Mouse (Mus musculus): ENCODE results near the gene Gm5565. TPM values are rescaled to one million over a fixed set of nuclear protein-coding genes. Genes with fewer than 3 reads are reported as not detected.
A peak's percentile ranks its signal among the peaks of the same experiment; 100 is the strongest.
"Not testable (repeated sequence)": the region's sequence is repeated elsewhere in the genome, so short reads cannot be mapped to it uniquely, and the experiment has no call there.

Gene Gm5565
- polyA plus RNA-seq, 1 experiment = not detected

- TF ChIP-seq CTCF (IDR thresholded peaks at IDR 0.05; ENCODE audit: control insufficient read depth, insufficient read depth, low read length) (no peak), POLR2A (IDR thresholded peaks at IDR 0.05; ENCODE audit: borderline replicate concordance, control insufficient read depth, low read depth, low read length) (no peak)
- Histone ChIP-seq H3K4me1 (ENCODE audit: control insufficient read depth, insufficient read depth, low read length) (no peaks in the 10 kb centered on the region), H3K27ac (ENCODE audit: control insufficient read depth, insufficient read depth, low read depth, low read length, poor library complexity) (no peak overlapping the region), H3K4me3 (replicated peaks; ENCODE audit: control insufficient read depth, low read depth, low read length) (no peak overlapping the region)
- 48% methylated on average over 4 of the region's 4 CpGs for WGBS
Measured at GRCm38 (mm10) chr5:146190093-146190492, 29.8 kb upstream of the Gm5565 start.

DNA sequence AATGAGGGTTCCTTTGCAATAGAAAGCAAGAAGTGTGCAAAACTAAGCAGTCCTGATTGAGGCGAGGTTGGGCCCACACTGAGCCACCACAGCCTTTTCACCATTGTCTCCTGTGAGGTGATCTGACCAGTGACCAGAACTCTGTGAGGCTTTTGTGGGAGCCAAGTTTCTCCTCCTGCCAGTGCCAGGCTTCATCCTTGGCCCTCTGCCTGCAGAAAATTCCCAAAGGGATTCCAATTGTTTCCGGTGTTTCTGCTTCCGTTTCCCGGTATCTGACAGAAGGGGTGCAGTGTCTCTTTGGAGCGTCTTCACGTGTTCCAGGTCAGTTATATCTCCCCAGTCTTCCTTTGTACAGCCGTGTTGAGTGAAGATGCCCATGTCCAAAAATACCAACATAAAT, 28.4 kb upstream of the Gm5565 start:
- no peaks in the 10 kb centered on the region for H3K4me1 ChIP-seq (ENCODE audit: control insufficient read depth, insufficient read depth, low read length)
- H3K27ac ChIP-seq (ENCODE audit: control insufficient read depth, insufficient read depth, low read depth, low read length, poor library complexity) = no peak overlapping the region
- TF ChIP-seq CTCF (IDR thresholded peaks at IDR 0.05; ENCODE audit: control insufficient read depth, insufficient read depth, low read length) = no peak
- TF ChIP-seq POLR2A (IDR thresholded peaks at IDR 0.05; ENCODE audit: borderline replicate concordance, control insufficient read depth, low read depth, low read length) = no peak
- 85% methylated on average over 7 of the region's 7 CpGs for whole genome bisulfite sequencing
- H3K4me3 ChIP-seq (replicated peaks; ENCODE audit: control insufficient read depth, low read depth, low read length) = no peak overlapping the region

- Histone ChIP-seq H3K4me1 (ENCODE audit: control insufficient read depth, insufficient read depth, low read length) (no peaks in the 10 kb centered on the region), H3K27ac (ENCODE audit: control insufficient read depth, insufficient read depth, low read depth, low read length, poor library complexity) (no peak overlapping the region), H3K4me3 (replicated peaks; ENCODE audit: control insufficient read depth, low read depth, low read length) (no peak overlapping the region)
- WGBS = 79% methylated on average over 1 of the region's 1 CpGs
- TF ChIP-seq POLR2A (IDR thresholded peaks at IDR 0.05; ENCODE audit: borderline replicate concordance, control insufficient read depth, low read depth, low read length) (no peak), CTCF (IDR thresholded peaks at IDR 0.05; ENCODE audit: control insufficient read depth, insufficient read depth, low read length) (no peak)
Measured at GRCm38 (mm10) chr5:146188144-146188543, 27.8 kb upstream of the Gm5565 start.

DNA sequence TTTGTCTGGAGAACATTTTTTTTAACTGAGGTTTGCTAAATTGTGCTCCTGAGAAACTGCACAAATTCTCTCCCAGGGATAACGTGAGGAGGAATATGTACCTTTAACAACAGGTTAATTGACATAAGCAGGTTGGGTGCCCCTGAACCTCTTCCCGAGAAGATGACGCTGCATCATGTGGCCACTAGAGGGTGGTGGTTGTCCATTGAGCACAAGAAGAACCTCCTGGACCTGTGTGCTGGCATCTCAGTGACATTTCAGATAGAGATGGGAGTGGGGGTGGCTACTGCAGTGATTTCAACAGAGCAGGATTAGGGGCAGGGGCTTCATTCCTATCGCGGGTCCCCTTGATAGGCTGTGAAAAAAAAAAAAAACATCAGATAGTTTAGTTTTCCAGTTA, 27.1 kb upstream of the Gm5565 start:
- 18% methylated on average over 5 of the region's 5 CpGs for WGBS
- peak; percentile 75 for TF ChIP-seq CTCF (IDR thresholded peaks at IDR 0.05; ENCODE audit: control insufficient read depth, insufficient read depth, low read length)
- H3K4me1 ChIP-seq (ENCODE audit: control insufficient read depth, insufficient read depth, low read length); H3K27ac ChIP-seq (ENCODE audit: control insufficient read depth, insufficient read depth, low read depth, low read length, poor library complexity); H3K4me3 ChIP-seq (replicated peaks; ENCODE audit: control insufficient read depth, low read depth, low read length): not testable (repeated sequence)

DNA sequence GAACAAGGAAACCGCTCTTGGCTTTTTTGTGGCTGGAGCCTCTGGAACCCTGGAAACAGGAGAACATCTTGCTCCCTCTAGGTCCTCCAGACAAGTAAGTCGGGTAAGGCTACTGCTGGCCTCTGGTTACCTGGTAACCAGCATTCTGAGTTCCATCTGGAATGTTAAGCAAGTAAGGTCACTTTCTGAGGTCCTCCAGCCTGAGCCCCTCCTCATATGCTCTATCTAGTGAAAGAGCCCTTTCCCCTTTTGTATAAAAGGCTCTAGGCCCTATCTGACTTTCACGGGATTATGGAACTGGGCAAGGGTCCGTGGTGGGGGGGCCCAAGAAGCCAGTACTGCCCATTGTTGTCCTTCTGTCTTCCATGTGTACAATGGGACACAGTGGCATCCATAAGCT, 24.9 kb upstream of the Gm5565 start, which contains the start of gene 1700001J03Rik:
Gene 1700001J03Rik, minus strand, starts transcription at position 101 of the 400 bp plus-strand sequence.
- not testable (repeated sequence) for H3K4me3 ChIP-seq (replicated peaks; ENCODE audit: control insufficient read depth, low read depth, low read length); H3K4me1 ChIP-seq (ENCODE audit: control insufficient read depth, insufficient read depth, low read length); H3K27ac ChIP-seq (ENCODE audit: control insufficient read depth, insufficient read depth, low read depth, low read length, poor library complexity)
- 79% methylated on average over 4 of the region's 4 CpGs for WGBS

GRCm38 (mm10) chr5:146172744-146173143, 12.4 kb upstream of the Gm5565 start:
- WGBS = 50% methylated on average over 4 of the region's 4 CpGs
- not testable (repeated sequence) for H3K27ac ChIP-seq (ENCODE audit: control insufficient read depth, insufficient read depth, low read depth, low read length, poor library complexity); H3K4me3 ChIP-seq (replicated peaks; ENCODE audit: control insufficient read depth, low read depth, low read length); H3K4me1 ChIP-seq (ENCODE audit: control insufficient read depth, insufficient read depth, low read length)
- peak; percentile 36; the same call in 1 of the 2 replicates for TF ChIP-seq CTCF (IDR thresholded peaks at IDR 0.05; ENCODE audit: control insufficient read depth, insufficient read depth, low read length)

DNA sequence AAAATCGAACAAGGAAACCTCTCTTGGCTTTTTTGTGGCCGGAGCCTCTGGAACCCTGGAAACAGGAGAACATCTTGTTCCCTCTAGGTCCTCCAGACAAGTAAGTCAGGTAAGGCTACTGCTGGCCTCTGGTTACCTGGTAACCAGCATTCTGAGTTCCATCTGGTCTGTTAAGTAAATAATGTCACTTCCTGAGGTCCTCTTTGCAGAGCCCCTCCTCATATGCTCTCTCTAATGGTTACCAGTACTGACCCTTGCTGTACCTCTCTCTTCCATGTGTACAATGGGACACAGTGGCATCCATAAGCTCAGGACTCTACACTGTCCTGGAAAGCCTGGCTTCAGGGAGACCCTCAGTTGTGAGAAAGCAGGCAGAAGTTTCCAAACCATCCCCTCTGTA, 10.3 kb upstream of the Gm5565 start, which contains the start of gene Gm6309:
Gene Gm6309, minus strand, starts transcription at position 101 of the 400 bp plus-strand sequence.
- 71% methylated on average over 2 of the region's 2 CpGs for WGBS
- H3K4me3 ChIP-seq (replicated peaks; ENCODE audit: control insufficient read depth, low read depth, low read length); H3K27ac ChIP-seq (ENCODE audit: control insufficient read depth, insufficient read depth, low read depth, low read length, poor library complexity); H3K4me1 ChIP-seq (ENCODE audit: control insufficient read depth, insufficient read depth, low read length): not testable (repeated sequence)

GRCm38 (mm10) chr5:146158326-146158725, 2.0 kb downstream of the Gm5565 start:
- 86% methylated on average over 4 of the region's 4 CpGs for WGBS
- H3K4me3 ChIP-seq (replicated peaks; ENCODE audit: control insufficient read depth, low read depth, low read length); H3K27ac ChIP-seq (ENCODE audit: control insufficient read depth, insufficient read depth, low read depth, low read length, poor library complexity); H3K4me1 ChIP-seq (ENCODE audit: control insufficient read depth, insufficient read depth, low read length): not testable (repeated sequence)

GRCm38 (mm10) chr5:146150454-146150853, 9.9 kb downstream of the Gm5565 start:
- 36% methylated on average over 3 of the region's 3 CpGs for WGBS
- Histone ChIP-seq H3K4me1 (ENCODE audit: control insufficient read depth, insufficient read depth, low read length) (no peaks in the 10 kb centered on the region), H3K4me3 (replicated peaks; ENCODE audit: control insufficient read depth, low read depth, low read length) (no peak overlapping the region), H3K27ac (ENCODE audit: control insufficient read depth, insufficient read depth, low read depth, low read length, poor library complexity) (no peak overlapping the region)
- no peak for TF ChIP-seq POLR2A (IDR thresholded peaks at IDR 0.05; ENCODE audit: borderline replicate concordance, control insufficient read depth, low read depth, low read length)

DNA sequence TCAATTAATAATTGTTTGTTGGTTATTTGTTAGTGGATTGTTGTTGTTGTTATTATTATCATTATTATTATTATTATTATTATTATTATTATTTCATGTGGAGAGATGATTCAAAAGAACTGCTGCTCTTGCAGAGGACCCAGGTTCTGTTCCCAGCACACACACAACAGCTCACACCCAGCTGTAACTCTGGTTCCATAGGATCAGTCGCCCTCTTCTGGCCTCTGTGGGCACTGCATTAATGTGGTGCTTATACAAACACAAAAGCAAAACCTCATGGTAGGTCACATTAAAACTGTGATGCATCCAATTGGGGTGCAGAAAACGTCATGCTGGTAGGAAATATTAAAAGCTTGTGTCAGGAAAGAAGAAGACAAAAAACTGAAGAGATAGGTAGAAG, 12.4 kb downstream of the Gm5565 start:
- 37% methylated on average over 2 of the region's 2 CpGs for WGBS
- no peak for TF ChIP-seq POLR2A (IDR thresholded peaks at IDR 0.05; ENCODE audit: borderline replicate concordance, control insufficient read depth, low read depth, low read length)
- no peak for TF ChIP-seq CTCF (IDR thresholded peaks at IDR 0.05; ENCODE audit: control insufficient read depth, insufficient read depth, low read length)
- no peaks in the 10 kb centered on the region for H3K4me1 ChIP-seq (ENCODE audit: control insufficient read depth, insufficient read depth, low read length)
- no peak overlapping the region for H3K27ac ChIP-seq (ENCODE audit: control insufficient read depth, insufficient read depth, low read depth, low read length, poor library complexity)
- no peak overlapping the region for H3K4me3 ChIP-seq (replicated peaks; ENCODE audit: control insufficient read depth, low read depth, low read length)

Other genes with a start within 250 kb of the Gm5565 start
- 0.50 and 4.0 TPM in 2 replicates for gene Cyp3a25, start 150.9 kb downstream of the Gm5565 start, polyA plus RNA-seq (2011; ENCODE audit: insufficient read depth, insufficient read length, low replicate concordance, missing spikeins)
- gene Cyp3a59, start 81.3 kb downstream of the Gm5565 start, polyA plus RNA-seq (2011; ENCODE audit: insufficient read depth, insufficient read length, low replicate concordance, missing spikeins) = not detected in 2 replicates
- not detected in 2 replicates for gene Gm6309, start 10.2 kb upstream of the Gm5565 start, polyA plus RNA-seq (2011; ENCODE audit: insufficient read depth, insufficient read length, low replicate concordance, missing spikeins)
- not detected in 2 replicates for gene 1700001J03Rik, start 24.8 kb upstream of the Gm5565 start, polyA plus RNA-seq (2011; ENCODE audit: insufficient read depth, insufficient read length, low replicate concordance, missing spikeins)
- 5.8 and 13.2 TPM in 2 replicates for gene Rnf6, start 61.0 kb upstream of the Gm5565 start, polyA plus RNA-seq (2011; ENCODE audit: insufficient read depth, insufficient read length, low replicate concordance, missing spikeins)
- 17.0 and 28.8 TPM in 2 replicates for gene Cdk8, start 70.7 kb upstream of the Gm5565 start, polyA plus RNA-seq (2011; ENCODE audit: insufficient read depth, insufficient read length, low replicate concordance, missing spikeins)
- 0.18 and 0.67 TPM in 2 replicates for gene Wasf3, start 224.4 kb upstream of the Gm5565 start, polyA plus RNA-seq (2011; ENCODE audit: insufficient read depth, insufficient read length, low replicate concordance, missing spikeins)

All from bone marrow, adult 2 months (tissue).